Mouse (Mus musculus) adrenal gland, adult 18-20 months (tissue): ENCODE measurements around the gene Clec10a. TPM values are rescaled to one million over a fixed set of nuclear protein-coding genes. Genes with fewer than 3 reads are reported as not detected.
A peak's percentile ranks its signal among the peaks of the same experiment; 100 is the strongest.

Experiments
- DNase-seq, 2 experiments: peaks; one replicate each; pipeline ENCODE4 v3.0.0; 2021 to 2022; ENCODE audit warnings: low spot score in 2 of 2
- total RNA-seq, 2 experiments: library from RNA; stranded (reverse); gene quantifications; 1 replicate in 1 of 2; 2 replicates in 1 of 2; pipeline ENCODE4 v1.2.3; 2021

The Clec10a gene
- total RNA-seq, 2 experiments from 2014 or later: 2.5 to 9.2 TPM

DNA sequence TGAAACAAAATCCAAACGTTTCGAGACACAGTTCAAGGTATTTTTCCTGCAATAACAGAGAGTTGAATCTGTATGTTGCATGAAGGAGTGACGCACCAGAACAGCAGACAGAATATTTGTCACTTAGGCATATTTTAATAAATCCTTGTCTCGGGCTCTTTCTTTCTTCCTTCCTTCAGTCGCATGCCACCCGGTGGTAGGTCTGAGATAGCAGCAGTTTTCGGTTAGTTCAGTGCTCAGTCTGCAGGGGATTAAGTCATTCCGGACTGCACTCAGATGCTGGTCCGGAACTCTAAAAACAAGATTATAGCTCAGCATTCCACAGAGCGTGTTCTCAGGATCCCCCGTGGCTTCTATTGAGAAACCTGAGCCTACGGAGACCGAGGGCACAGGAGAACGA, 23.4 kb downstream of the Clec10a start:
- DNase-seq: no peak

DNA sequence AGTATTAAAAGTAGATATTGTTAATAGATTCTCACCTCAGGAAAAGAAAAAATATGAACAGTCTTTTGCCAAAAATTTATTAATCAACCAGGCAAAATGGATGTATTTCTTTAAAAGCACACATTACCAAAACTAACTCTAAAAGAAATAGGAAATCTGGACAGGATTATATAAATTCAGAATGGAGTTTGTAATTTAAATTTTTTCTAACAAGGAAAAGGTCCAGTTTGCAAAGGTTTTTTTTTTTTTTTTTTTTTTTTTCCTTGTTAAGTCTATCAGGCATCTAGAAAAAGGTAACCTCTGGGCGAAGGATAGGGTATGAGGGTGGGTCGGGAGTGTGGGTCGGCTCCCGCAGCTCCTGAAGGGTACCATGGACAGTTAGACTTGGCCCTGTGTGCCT, 24.5 kb downstream of the Clec10a start:
- DNase-seq: no peak

DNA sequence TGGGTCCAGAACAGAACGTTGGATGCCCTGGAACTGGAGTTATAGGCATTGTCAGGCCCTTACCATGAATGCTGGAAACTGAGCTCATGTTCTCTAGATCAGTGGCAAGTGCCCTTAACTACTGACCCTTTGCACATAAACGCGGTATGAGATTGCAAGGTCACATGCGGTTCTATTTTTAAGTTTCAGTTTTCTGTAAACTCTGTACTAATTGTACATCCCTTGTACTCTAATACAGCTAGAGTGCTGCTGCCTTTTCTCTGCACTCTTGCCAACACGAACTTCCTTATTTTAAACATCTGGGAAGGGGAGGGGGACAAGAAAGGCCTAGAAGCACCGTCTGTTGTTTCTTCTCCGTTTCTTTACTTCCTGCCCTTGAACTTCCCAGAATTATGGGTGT, 29.1 kb downstream of the Clec10a start:
- DNase-seq: no peak

DNA sequence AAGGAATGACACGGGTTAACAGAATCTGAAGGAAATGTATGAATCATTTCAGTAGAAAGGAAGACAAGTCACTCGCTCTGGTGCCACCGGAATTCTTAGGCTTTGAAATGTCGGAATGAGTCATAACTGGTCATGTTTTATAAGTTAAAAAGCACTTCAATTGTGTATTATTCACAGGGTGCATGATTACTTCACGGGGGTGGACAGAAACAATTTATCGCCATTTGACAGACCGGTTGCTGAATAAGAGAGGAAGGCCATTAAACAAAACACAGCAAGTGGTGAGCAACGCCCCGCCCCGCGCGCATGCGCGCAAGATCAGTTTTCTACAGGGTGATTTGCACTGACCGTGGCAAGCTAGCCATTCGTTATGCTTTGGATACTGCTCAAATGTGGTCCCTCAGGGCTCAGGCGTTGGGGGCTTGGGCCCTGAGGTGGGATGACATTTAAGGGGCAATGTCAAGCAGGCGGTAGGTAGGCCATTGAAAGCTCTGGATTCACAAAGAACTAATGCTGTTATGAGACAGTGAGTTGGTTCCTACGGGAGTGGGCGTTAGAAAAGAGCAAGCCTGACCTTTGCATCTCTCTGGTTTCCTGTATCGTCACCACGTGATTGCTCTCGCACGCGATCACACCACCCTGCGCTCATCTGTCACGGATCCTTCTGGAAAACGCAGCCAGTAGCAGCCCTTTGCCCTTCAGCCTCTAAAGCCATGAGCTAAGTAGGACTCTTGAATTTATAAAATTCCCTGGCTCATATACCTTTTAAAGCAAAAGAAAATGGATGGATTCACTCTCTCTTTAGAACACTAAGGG, 33.5 kb downstream of the Clec10a start:
- peak in 1 of 2 experiments; percentile 36 for DNase-seq

DNA sequence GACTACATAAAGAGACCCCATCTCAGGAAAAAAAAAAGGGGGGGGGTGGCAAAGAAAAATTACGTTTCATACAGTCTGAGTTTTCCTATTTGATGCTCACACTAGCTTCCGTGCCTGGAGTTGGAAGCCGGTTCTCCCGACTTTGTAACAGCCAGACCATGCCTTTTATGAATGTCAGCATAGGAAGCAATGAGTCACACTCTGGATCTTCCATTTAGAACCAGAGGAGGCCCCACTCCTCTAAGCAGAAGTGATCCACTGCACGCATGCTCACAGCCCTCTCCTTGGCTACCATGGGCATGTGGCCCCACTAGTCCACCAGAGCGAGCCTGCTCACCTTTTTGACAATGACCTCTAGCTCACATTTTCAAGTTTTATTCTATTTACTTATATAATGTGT, 35.2 kb downstream of the Clec10a start:
- no peak for DNase-seq

DNA sequence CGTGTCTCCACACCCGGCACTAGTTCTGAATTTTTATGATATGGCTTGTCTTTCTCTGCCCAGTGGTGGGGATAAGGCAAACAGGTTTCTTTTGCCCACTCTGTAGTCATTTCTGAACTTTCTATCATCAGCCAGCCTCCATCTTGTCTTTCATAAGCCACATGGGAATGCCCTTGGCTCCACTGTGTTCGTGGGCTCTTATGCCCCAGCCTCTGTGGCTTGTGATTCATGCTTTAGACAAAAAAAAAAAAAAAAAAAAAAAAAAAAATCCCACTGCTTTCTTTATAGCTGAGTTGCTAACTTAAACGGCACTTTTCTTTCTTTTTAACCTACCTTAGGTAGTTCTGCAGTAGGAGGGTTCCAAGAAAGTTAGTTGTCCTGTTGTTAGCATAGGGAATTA, 36.2 kb downstream of the Clec10a start:
- no peak for DNase-seq

DNA sequence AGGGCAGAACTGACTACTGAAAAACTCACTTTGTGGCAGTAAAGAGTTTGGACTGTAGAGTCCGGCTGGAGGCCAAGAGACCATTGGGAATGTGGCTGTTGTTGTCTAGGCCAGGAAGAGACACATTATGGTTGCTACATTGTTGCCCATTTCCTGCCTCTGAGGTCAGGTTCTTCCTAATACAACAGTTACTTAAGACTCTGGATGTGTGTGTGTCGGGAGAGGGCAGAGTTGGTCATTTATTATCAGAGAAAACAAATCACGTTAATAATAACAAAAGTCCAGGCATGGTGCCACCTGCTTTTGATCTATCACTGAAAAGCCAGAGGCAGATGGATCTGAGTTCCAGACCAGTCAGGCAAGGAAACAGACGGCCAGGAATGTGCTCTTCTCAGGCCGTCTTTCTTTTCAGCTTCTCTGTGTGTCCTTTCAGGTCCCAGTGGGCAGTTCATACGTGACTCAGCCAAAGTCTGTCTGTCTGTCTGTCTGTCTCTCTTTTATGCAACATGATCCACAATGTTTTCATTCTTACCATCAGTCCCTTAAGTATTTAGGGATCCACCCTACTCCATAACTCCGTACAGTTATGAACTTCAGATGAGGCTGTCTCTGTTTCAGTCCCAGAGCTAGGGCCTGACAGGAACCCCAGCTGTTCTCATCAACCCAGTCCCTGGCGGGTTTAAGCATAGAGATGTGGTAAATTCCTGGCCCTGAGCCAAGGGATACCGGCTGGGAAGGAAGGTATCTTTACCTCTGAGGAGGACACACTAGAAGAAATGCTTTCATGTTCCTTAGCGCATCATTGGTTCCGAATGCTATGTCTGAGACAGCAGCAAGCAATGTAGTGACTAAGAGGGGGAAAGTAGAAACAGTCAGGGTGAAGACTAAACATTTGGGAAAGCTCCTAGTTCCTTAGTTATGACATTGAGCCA, 37.6 kb downstream of the Clec10a start:
- DNase-seq: no peak

DNA sequence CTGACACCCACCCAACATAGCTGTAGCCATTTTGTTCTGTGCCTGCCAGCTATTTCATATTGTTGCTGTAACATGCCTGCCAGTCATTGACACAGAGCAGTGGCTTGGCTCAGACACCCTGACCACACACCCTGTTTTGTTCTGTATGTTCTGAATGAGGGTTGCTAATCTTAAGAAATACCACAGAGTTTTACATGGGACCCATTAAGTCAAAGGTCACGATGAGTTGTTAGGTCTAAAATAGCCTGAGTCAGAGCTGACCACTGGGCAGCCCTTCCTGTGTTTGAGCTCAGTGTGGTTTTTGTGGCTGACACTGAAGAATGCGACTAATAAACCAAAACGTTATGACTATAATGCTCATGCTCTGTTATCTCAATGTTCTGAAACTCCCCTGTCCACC, 42.3 kb downstream of the Clec10a start:
- no peak for DNase-seq

DNA sequence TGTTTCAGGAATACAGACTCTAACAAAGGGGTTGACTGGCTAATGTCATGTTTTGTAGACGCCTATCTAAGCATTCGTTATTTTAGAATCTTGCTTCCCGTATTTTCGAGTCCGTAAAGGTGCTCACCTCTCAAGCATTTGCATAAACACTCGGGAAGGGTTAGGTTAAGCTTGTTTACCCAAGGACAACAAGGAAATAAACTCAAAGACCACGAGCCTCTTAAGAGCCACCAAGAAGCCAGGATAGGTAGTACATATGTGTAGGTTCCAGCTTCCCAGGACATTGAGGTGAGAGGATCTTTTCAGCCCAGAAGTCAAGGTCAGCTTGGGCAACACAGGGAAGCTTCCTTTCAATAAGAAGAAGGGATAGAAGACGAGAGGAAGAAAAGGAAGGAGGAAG, 43.1 kb downstream of the Clec10a start:
- no peak for DNase-seq

DNA sequence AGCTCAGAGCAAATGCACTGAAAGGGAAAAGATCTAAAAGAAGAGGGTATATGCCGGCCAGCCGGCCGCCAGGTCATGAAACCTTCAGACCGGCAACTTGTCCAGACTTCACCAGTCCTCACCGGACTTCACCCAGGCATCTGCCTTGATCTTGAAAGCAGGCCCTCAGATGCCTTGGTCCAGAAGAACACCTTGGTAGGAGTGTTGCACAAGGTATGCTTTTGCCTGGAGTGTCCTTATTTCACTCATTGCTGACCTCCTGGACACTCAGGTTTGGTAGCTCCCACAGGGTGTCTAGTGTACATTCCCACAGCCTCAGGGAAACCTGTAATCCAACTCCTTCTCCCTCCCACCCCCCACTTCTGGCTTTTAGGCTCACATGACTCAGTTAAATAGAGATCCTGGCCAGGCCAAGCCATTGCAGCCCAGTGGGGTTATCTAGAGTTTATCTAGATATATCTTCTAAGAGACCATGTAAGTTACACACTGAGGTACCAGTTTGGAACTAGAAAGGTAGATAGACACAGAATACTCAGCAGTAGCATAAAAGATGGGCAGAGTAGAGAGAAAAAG, 44.1 kb downstream of the Clec10a start:
- no peak for DNase-seq

DNA sequence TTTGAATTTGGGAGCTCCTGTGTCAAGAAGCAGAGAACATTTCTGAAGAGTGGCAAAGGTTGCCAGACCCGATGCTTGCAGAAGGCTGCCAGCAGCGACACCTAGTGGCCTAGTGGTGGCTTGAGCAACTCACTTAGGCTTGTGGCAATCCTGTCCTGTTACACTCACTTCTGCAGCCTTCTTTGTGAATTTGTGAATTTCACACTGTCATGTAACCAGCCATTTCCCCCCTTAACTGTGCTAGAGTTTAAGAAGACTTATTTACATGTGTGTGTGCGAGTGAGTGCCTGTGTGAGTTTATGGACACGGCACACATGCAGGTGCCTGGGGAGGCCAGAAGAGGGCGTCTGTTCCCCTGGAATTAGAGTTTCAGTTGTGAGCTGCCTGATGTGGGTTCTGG, 45.7 kb downstream of the Clec10a start:
- DNase-seq: peak; percentile 84 to 89

DNA sequence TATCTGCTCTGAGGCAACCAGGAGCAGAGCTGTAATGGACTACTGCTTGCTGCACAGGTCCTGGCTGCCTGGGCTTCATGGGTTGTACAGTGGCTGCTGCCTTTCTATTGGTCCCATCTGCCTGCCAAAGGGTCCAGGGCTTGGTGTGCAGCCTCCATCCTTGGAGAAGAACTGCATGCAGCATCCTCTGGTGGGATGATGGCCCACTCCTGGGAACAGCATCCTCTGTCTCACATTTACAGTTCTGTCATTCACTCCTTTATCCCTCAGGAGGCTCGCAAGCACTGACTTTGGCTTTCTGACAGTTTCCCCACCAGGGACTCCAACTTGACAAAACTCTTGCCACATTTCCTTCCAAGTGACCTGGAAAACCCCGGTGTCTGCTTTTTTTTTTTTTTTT, 50.8 kb downstream of the Clec10a start:
- DNase-seq: no peak

DNA sequence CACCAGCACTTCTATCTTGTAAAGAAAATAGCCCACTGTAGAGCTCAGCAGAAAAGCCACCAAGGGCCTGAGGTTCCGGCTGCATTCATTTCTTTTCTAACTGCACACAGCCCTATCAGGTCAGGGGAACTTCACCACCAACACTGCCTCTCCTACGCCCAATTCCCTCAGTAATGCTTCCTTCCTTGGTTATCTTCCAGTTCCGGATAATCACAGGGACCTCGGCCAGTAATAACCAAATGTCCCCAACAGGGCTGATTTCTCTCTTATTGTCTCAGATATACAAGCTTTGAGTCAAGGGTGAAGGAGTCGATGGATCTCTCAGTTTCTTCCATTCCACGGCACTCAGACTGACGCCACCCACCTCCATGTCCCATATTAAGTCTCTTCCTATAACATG, 51.3 kb downstream of the Clec10a start:
- no peak for DNase-seq

DNA sequence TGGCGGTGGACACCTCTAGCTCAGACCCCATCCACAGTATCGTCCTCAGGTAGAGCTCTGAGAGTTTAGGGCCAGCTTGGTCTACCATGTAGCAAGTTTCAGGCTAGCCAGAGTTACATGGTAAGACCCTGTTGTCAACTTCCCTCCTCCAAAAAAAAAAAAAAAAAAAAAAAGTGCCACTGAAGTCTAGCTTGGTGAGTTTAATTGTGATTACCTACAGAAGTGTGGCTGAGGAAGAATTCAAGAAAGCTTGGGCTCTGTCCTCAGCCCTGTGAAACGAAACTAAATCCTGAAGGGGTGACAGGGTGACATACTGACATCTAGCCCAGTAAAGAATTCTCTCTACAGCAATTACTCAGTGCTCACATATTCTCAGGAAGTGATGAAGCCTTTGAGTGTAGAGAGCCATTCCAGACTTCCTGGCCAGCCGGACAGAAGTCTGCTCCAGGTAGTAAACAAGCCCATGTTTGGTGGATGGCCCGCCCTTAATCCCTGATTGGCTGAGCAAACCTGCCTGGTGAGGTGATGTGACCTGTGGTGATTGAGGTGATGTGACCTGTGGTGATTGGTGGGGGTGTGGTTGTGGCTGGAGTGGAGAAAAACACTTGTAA, 52.9 kb downstream of the Clec10a start:
- DNase-seq: no peak

DNA sequence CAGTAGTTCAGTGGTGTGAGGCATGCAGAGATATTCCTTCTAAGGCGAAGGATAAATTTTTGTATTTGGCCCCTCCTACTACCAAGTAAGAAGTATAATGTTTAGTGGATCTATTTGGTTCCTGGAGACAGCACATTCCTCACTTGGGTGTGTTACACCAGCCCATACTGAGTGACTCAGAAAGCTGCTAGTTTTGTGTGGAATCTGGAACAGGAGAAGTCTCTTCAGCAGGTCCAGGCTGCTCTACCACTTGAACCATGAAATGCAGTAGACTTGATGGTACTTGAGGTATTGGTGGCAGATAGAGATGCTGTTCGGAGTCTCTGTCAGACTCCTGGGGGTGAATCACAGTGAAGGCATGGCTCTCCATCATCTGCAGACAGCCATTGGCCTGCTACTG, 54.7 kb downstream of the Clec10a start:
- DNase-seq: no peak

DNA sequence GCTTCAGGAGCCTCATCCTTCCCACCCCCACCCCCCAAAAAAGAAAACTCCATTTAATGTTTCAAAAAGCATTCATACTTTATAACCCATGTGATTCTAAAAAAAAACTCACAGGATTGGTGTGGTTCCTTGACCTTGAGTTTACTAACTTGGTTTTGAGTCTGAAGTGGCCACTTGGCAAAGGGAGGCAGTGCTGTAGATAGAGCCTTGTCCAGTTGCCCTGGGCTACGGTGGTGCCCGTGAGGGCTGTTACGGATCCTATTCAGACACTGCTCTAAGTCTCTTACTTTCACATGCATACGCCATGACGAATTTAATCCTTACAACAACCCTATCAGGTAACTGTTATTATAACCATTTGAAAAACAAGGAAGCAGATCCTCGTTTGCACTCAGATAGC, 56.0 kb downstream of the Clec10a start:
- no peak for DNase-seq

DNA sequence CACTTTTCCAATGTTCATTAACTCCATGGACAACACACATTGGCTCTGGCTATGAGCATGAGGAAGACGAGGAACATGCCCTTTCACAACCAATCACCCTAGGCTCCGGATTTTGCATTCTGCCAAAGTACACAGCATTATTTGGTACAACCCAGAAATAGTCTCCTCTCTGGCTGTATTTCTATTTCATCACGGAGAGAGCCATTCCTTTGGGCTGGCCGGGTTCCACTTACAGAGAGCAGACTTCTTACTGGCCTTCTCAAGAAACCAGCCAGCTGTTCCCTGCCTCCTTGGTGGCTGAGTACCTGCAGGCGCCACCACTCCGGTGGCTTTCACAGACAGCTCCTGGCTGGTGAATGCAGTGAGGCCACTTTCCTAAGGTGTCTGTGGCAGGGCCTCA, 56.4 kb downstream of the Clec10a start, which contains the start of gene Slc16a11:
TSS of gene Slc16a11 (plus strand) at position 330 of the 400 bp plus-strand sequence.
- DNase-seq: no peak

DNA sequence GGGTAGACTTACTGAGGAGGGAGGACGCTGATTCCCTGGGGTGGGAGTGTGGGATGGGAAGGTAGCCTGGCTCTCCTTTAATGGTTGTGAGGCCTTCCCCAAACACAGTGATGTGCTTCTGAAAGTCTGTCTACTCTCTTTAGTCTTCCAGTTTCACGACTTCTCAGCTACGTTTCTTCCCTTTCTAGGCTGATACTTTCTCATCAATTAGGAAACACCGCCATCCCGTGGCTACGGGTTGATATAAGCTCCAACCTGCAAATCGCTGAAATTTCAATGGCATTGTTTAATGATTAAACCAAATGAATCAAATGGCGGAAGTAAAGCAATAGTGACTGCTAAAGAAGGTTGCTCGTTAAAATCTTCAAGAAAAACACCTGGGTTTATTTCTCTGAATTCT, 56.9 kb downstream of the Clec10a start:
- DNase-seq: peak; percentile 56 to 70

DNA sequence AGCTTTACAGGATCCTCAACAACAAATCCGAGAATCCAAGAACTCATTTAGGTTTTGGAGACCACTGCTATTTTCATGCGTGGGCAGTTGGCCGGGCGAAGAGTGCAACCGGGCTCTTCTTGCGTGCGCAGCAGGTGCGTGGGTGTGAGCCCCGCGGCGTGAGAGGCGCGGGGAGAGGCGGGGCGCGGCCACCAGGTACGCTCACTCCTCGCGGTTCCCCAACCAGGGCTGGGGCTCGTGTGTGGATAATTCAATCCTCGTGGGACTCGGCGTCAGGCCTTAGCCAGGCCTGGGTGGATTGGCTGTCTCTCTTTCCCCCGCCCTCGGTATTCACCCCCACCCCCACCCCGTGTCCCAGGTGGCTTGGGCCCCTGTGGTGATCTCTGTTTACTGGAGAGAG, 57.7 kb downstream of the Clec10a start:
- DNase-seq: no peak

DNA sequence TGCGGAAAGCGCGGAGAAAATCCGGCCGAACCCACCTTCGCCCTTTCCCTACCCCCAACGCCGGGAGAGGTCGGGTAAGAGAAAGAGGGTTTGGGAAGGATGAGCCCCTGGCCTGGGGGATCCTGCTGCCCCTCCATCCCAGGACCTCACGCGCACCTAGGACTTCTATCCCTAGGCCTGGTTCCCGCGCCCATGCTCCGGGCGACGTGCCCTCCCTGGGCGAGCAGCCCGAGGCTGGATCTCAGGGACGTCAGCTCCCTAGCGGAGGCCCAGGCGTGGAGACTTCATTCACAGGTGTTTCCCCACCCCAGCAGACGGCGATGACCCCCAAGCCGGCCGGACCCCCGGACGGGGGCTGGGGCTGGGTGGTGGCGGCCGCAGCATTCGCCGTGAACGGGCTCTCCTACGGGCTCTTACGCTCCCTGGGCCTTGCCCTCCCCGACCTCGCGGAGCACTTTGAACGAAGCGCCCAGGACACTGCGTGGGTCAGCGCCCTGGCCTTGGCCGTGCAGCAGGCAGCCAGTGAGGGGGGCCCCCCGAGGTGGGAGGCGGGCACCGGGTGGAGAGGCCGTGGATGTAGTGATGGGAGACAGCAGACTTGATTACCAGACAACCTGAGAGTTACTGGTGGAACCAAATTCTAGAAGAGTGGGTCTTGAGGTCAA, 58.3 kb downstream of the Clec10a start:
- no peak for DNase-seq

DNA sequence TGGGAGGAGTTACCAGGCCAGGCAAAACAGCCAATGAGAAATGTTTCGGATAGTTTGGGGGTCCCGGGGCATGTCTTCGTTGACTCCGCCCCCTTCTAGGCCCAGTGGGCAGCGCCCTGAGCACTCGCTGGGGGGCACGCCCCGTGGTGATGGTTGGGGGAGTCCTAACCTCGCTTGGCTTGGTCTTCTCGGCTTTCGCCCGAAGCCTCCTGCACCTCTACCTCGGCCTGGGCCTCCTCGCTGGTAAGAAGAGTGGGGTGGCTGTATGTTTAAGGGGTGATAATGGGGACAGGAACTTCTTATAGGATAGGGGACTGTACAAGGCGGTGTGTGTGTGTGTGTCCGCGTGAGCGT, 58.8 kb downstream of the Clec10a start:
- no peak for DNase-seq
